Mouse (Mus musculus): ENCODE data around the gene Cfap61. TPM values are rescaled to one million over a fixed set of nuclear protein-coding genes. Genes with fewer than 3 reads are reported as not detected.
A peak's percentile ranks its signal among the peaks of the same experiment; 100 is the strongest.

Gene Cfap61
- polyA plus RNA-seq, 1 experiment from 2014 or later = 0.16 TPM

DNA sequence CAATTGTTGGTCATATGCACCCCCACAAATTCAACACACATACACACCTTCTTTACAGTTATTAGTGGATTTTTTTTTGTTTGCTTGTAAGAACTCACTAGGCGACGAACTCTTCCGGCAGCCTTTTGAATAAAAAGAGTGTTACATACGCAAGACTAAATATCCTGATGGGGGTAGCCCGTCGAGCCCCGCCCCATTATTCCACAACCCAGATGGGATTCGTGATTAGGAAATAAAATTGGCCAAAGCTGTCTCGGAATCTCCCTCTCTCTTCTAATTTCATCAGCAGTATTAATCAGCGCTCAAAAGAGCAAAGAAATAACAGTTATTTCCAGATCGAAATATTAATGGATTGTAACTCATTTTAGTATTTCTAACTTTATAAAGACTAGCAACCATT, 285.2 kb downstream of the Cfap61 start:
- no peak for DNase-seq (ENCODE audit: low spot score)
- 18% methylated on average over 11 of the region's 11 CpGs for WGBS
- no peaks in the 10 kb centered on the region for H3K36me3 ChIP-seq (ENCODE audit: control insufficient read depth, insufficient read depth, low read length)
- H3K27me3 ChIP-seq (ENCODE audit: control insufficient read depth, insufficient read depth, low read length) = peaks cover 30% of the 10 kb centered on the region
- peaks cover 9% of the 10 kb centered on the region for H3K4me1 ChIP-seq (replicated peaks; ENCODE audit: control insufficient read depth, insufficient read depth)
- TF ChIP-seq EP300 (optimal IDR thresholded peaks at IDR 0.05) (no peak), CTCF (IDR thresholded peaks at IDR 0.05; ENCODE audit: low read depth) (no peak)
- H3K27ac ChIP-seq (replicated peaks) = no peak overlapping the region
- H3K9ac ChIP-seq (ENCODE audit: low read length) = no peak overlapping the region
- no peak for ATAC-seq (ENCODE audit: low FRiP score, low TSS enrichment)
- H3K9me3 ChIP-seq (ENCODE audit: control insufficient read depth, low read length) = no peaks in the 10 kb centered on the region
- H3K4me2 ChIP-seq (replicated peaks; ENCODE audit: low read depth) = no peak overlapping the region
- no peak overlapping the region for H3K4me3 ChIP-seq (ENCODE audit: low read depth, low read length)

DNA sequence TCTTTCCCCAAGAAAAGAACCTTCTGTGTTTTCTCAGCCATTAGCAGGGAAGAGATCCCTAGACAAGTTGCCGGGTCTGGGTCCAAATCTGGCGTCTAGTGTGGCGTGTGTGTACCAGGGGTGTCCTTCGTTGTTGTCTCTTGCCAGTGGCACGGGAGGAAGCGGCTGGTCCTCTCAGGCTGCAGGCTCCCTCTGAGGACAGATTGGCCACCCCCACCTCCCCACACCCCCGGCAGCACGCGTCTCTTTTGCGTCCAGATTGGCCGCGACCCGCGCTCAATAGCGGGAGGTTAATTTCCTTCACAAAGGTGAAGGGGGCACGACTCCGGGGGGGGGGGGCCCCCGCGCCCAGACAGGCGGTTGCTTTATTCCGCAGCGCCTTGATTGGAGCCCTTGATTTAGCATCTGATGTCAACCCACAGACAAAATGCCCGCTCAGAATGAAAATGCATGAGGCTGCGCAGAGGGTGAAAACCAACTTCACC, 286.0 kb downstream of the Cfap61 start:
- TF ChIP-seq EP300 (optimal IDR thresholded peaks at IDR 0.05) (no peak), CTCF (IDR thresholded peaks at IDR 0.05; ENCODE audit: low read depth) (no peak)
- ATAC-seq (ENCODE audit: low FRiP score, low TSS enrichment) (no peak), DNase-seq (ENCODE audit: low spot score) (peak; percentile 19)
- Histone ChIP-seq H3K9ac (ENCODE audit: low read length) (no peak overlapping the region), H3K4me3 (ENCODE audit: low read depth, low read length) (peak overlapping the region; percentile 45), H3K36me3 (ENCODE audit: control insufficient read depth, insufficient read depth, low read length) (no peaks in the 10 kb centered on the region), H3K9me3 (ENCODE audit: control insufficient read depth, low read length) (no peaks in the 10 kb centered on the region), H3K4me1 (replicated peaks; ENCODE audit: control insufficient read depth, insufficient read depth) (peaks cover 9% of the 10 kb centered on the region), H3K27ac (replicated peaks) (no peak overlapping the region), H3K4me2 (replicated peaks; ENCODE audit: low read depth) (no peak overlapping the region; the same call in 1 of the 2 replicates), H3K27me3 (ENCODE audit: control insufficient read depth, insufficient read depth, low read length) (peaks cover 33% of the 10 kb centered on the region)
- 2% methylated on average over 24 of the region's 24 CpGs for WGBS

DNA sequence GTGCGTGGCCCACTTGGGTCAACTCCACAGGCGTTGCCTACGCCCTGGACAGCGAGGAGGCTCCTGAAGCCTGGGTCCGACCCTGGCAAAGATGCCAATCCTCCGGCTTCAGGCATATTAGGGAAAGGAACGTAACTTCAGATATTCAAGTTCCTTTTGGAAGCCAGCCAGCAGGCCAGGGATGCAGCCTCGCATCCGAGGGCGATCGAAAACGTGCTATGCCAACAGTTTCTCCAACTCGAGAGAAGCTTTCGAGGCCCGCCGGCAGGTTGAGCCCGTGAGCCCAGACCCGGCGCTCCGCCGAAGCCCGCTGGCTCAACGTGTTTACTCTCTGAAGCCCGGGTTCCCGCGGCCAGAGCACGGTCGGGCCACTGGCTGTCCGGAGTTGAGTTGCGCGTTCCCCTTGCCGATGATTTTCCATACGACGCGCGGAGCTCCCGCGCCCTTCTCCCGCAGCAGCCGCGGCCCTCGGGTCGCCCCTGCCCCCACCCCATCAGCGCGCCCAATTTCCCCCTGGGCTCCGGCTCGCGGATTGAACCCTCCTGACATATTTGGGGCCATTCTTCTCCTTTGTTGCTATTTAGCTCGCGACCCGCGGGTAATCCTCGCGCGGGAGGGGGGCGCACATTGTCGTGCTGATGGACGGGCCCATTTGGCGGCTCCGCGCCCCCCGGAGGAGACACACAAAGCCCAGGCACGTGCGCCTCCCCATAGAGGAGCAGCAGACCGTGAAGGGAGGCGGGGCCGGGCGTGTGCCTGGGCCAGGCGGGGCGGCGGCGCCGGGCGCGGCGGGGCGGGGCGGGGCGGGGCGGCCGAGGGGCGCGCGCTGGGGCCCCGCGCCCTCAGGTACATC, 286.7 kb downstream of the Cfap61 start, which contains the start of gene Insm1:
Gene Insm1, plus strand, starts transcription at position 846 of the 853 bp plus-strand sequence.
- no peak within 1 kb of the TSS for H3K9ac ChIP-seq (ENCODE audit: low read length)
- under 1% methylated on average over 80 of the region's 86 CpGs for WGBS
- no peaks in the 10 kb centered on the region for H3K9me3 ChIP-seq (ENCODE audit: control insufficient read depth, low read length)
- ATAC-seq (ENCODE audit: low FRiP score, low TSS enrichment) (peak; percentile 51), DNase-seq (ENCODE audit: low spot score) (peak; percentile 59)
- TF ChIP-seq EP300 (optimal IDR thresholded peaks at IDR 0.05) = no peak
- no peak for TF ChIP-seq CTCF (IDR thresholded peaks at IDR 0.05; ENCODE audit: low read depth)
- H3K4me2 ChIP-seq (replicated peaks; ENCODE audit: low read depth) = peak within 1 kb of the TSS; percentile 82
- peak within 1 kb of the TSS; percentile 45 for H3K4me3 ChIP-seq (ENCODE audit: low read depth, low read length)
- H3K27me3 ChIP-seq (ENCODE audit: control insufficient read depth, insufficient read depth, low read length) = peaks cover 28% of the 10 kb centered on the region
- H3K4me1 ChIP-seq (replicated peaks; ENCODE audit: control insufficient read depth, insufficient read depth) = peaks cover 9% of the 10 kb centered on the region
- H3K27ac ChIP-seq (replicated peaks) = no peak within 1 kb of the TSS
- H3K36me3 ChIP-seq (ENCODE audit: control insufficient read depth, insufficient read depth, low read length) = no peaks in the 10 kb centered on the region

DNA sequence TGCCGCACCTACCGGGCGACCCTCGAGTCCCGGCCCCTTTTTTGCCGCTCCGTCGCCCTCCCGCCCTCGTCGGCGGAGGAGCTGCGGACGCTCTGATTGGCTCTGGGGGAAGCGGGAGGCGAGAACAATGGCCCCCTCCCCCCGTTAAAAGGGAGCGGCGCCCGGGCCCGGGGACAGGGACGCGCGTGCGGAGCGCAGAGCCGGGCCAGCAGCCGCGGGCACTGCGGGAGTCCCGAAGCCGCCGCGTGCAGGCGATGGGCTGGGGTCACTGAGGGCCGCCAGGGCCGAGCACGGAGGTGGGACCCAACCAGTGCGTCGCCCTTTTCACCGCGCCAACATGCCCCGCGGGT, 287.3 kb downstream of the Cfap61 start:
- H3K4me1 ChIP-seq (replicated peaks; ENCODE audit: control insufficient read depth, insufficient read depth) = peaks cover 9% of the 10 kb centered on the region
- H3K4me2 ChIP-seq (replicated peaks; ENCODE audit: low read depth) = peak overlapping the region; percentile 82
- no peak overlapping the region for H3K9ac ChIP-seq (ENCODE audit: low read length)
- TF ChIP-seq CTCF (IDR thresholded peaks at IDR 0.05; ENCODE audit: low read depth) = no peak
- no peak for TF ChIP-seq EP300 (optimal IDR thresholded peaks at IDR 0.05)
- H3K27ac ChIP-seq (replicated peaks) = no peak overlapping the region
- ATAC-seq (ENCODE audit: low FRiP score, low TSS enrichment) (peak; percentile 24), DNase-seq (ENCODE audit: low spot score) (peak; percentile 43)
- WGBS = 0% methylated on average over 28 of the region's 44 CpGs
- H3K9me3 ChIP-seq (ENCODE audit: control insufficient read depth, low read length) = no peaks in the 10 kb centered on the region
- H3K27me3 ChIP-seq (ENCODE audit: control insufficient read depth, insufficient read depth, low read length) = peaks cover 29% of the 10 kb centered on the region
- no peaks in the 10 kb centered on the region for H3K36me3 ChIP-seq (ENCODE audit: control insufficient read depth, insufficient read depth, low read length)
- peak overlapping the region; percentile 45 for H3K4me3 ChIP-seq (ENCODE audit: low read depth, low read length)

DNA sequence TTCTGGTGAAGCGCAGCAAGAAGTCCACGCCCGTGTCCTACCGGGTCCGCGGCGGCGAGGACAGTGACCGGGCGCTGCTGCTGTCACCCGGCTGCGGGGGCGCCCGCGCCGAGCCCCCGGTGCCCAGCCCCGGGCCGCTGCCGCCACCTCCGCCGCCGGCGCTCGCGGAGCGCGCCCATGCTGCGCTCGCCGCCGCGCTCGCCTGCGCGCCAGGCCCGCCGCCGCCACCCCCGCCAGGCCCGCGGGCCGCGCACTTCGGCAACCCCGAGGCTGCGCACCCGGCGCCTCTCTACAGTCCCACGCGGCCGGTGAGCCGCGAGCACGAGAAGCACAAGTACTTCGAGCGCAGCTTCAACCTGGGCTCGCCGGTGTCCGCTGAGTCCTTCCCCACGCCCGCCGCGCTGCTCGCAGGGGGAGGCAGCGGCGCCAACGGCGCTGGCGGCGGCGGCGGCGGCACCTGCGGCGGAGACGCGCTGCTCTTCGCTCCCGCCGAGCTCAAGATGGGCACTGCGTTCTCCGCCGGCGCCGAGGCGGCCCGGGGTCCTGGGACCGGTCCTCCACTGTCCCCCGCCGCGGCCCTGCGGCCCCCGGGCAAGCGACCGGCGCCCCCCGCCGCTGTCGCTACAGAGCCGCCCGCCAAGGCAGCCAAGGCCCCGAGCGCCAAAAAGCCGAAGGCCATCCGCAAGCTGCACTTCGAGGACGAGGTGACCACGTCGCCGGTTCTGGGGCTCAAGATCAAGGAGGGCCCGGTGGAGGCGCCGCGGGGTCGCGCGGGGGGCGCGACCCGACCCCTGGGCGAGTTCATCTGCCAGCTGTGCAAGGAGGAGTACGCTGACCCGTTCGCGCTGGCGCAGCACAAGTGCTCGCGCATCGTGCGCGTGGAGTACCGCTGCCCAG, 287.9 kb downstream of the Cfap61 start:
- H3K27ac ChIP-seq (replicated peaks) = no peak overlapping the region

More for the DNA sequence above, 287.9 kb downstream of the Cfap61 start:
- peak overlapping the region; percentile 82 for H3K4me2 ChIP-seq (replicated peaks; ENCODE audit: low read depth)
- H3K27me3 ChIP-seq (ENCODE audit: control insufficient read depth, insufficient read depth, low read length) = peaks cover 32% of the 10 kb centered on the region
- ATAC-seq (ENCODE audit: low FRiP score, low TSS enrichment) = 0 out of 2 replicates have a peak, but pooled peaks have one; percentile 1
- WGBS = under 1% methylated on average over 86 of the region's 133 CpGs
- H3K4me3 ChIP-seq (ENCODE audit: low read depth, low read length) = peak overlapping the region; percentile 45
- H3K9me3 ChIP-seq (ENCODE audit: control insufficient read depth, low read length) = no peaks in the 10 kb centered on the region
- peak; percentile 44 for DNase-seq (ENCODE audit: low spot score)
- no peak for TF ChIP-seq CTCF (IDR thresholded peaks at IDR 0.05; ENCODE audit: low read depth)
- no peak for TF ChIP-seq EP300 (optimal IDR thresholded peaks at IDR 0.05)
- peaks cover 9% of the 10 kb centered on the region for H3K4me1 ChIP-seq (replicated peaks; ENCODE audit: control insufficient read depth, insufficient read depth)
- no peaks in the 10 kb centered on the region for H3K36me3 ChIP-seq (ENCODE audit: control insufficient read depth, insufficient read depth, low read length)
- no peak overlapping the region for H3K9ac ChIP-seq (ENCODE audit: low read length)

Data from stomach, postnatal 0 days (tissue).